Mouse (Mus musculus) lung, postnatal 0 days (tissue): Measurements from ENCODE around the gene Slc2a4. TPM values are rescaled to one million over a fixed set of nuclear protein-coding genes. Genes with fewer than 3 reads are reported as not detected.

ENCODE experiments used
- ATAC-seq: fragments of 200-750 bp; cut with Nextera tagmentation; 2 replicates; pipeline ENCODE4 v1.8.0; 2017; ENCODE audit warnings: moderate library complexity
- DNase-seq: peaks from one replicate; pipeline ENCODE4 v3.0.0-alpha.2; 2016; ENCODE audit warnings: low spot score
- H3K27ac ChIP-seq: fragments of 300-500 bp; sonication (generic); 2 replicates; pipeline ENCODE4 v1.5.1; 2014; ENCODE audit warnings: antibody characterized with exemption, mild to moderate bottlenecking, low read length, mixed read lengths
- H3K27me3 ChIP-seq: fragments of 300-500 bp; sonication (generic); replicated peaks from 2 replicates; pipeline ENCODE4 v1.6.1; 2014; ENCODE audit warnings: low read length, mixed read lengths; ENCODE audit not compliant: insufficient read depth
- H3K36me3 ChIP-seq: fragments of 300-500 bp; sonication (generic); 2 replicates; pipeline ENCODE4 v1.6.1; 2014; ENCODE audit warnings: low read length, mixed read lengths; ENCODE audit not compliant: insufficient read depth
- H3K4me1 ChIP-seq: fragments of 300-500 bp; sonication (generic); 2 replicates; pipeline ENCODE4 v1.6.1; 2014; ENCODE audit warnings: antibody characterized with exemption, low read depth, low read length, mixed read lengths; ENCODE audit not compliant: insufficient read depth
- H3K4me2 ChIP-seq: fragments of 300-500 bp; sonication (generic); replicated peaks from 2 replicates; pipeline ENCODE4 v1.6.1; 2014; ENCODE audit warnings: low read depth, mild to moderate bottlenecking, low read length, moderate library complexity, mixed read lengths
- H3K4me3 ChIP-seq: fragments of 300-500 bp; sonication (generic); 2 replicates; pipeline ENCODE4 v1.5.1; 2014; ENCODE audit warnings: low read depth, low read length
- H3K9ac ChIP-seq: fragments of 300-500 bp; sonication (generic); replicated peaks from 2 replicates; pipeline ENCODE4 v1.6.1; 2014; ENCODE audit warnings: low read depth, mild to moderate bottlenecking
- H3K9me3 ChIP-seq: fragments of 300-500 bp; sonication (generic); 2 replicates; pipeline ENCODE4 v1.6.1; 2016; ENCODE audit warnings: low read length, mixed read lengths
- CTCF ChIP-seq: IDR thresholded peaks from 2 replicates; pipeline ENCODE4 v1.5.1; 2016; ENCODE audit warnings: antibody characterized with exemption, mild to moderate bottlenecking
- EP300 ChIP-seq: IDR thresholded peaks from 2 replicates; pipeline ENCODE4 v1.6.1; 2016; ENCODE audit warnings: antibody characterized with exemption, mild to moderate bottlenecking, control low read depth
- WGBS: fragments of 180-500 bp; shearing (Covaris S2); extraction: QIAGEN DNeasy Blood & Tissue Kit; methylation state at CpG from one replicate; pipeline ENCODE4 v1.1.7; 2014; 5-methylcytosine and 5-hydroxymethylcytosine counted together
- microRNA-seq: library from miRNA; unstranded; fragments of <30 nt; microRNA quantifications from one replicate; pipeline ENCODE4, GENCODE M21; 2016
- polyA plus RNA-seq: library from polyadenylated mRNA; unstranded; fragments of >200 nt; fragmentation: Nextera tagmentation; extraction: Ambion mirVana; gene quantifications from 2 replicates; pipeline ENCODE4 v1.2.1, GENCODE M21; 2015

The Slc2a4 gene
- polyA plus RNA-seq, 1 experiment from 2014 or later, result 3.7 TPM

DNA sequence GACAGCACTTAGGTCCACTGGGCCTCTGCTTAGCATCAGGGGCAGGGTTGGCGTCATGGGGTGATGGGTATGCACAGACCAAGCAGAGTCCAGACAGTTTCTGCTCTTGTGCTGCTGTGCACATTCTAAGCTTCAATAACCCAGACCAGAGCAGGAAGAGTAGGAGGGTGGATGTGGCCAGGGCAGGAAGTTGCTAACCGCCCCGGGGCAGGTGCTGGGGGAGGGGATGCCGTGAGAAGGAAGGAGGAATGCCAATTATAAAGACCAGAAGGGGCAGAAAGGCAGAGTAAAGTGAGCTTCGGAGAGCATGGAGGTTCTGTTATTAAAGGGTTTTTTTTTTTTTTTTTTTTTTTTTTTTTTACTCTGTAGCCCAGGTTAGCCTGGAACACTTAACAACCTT lies 53.3 kb downstream of the Slc2a4 start:
- ATAC-seq, result no peak

More for the DNA sequence above, 53.3 kb downstream of the Slc2a4 start:
- TF ChIP-seq CTCF (no peak), EP300 (no peak)
- Histone ChIP-seq H3K4me2 (no peak overlapping the region), H3K9ac (no peak overlapping the region), H3K4me3 (no peak overlapping the region), H3K27ac (no peak overlapping the region), H3K9me3 (no peaks in the 10 kb centered on the region), H3K27me3 (no peaks in the 10 kb centered on the region), H3K4me1 (peaks cover 9% of the 10 kb centered on the region; the same call in 1 of the 2 replicates), H3K36me3 (no peaks in the 10 kb centered on the region)
- WGBS, result 69% methylated on average over 5 of the region's 5 CpGs
- peak; percentile 23 for DNase-seq

Small RNA genes within 50 kb of the gene (microRNA-seq; reads per million reads assigned to microRNA genes)
- gene Gm44349, result not detected

Other genes with a start within 250 kb of the Slc2a4 start
- 14.0 and 15.3 TPM in 2 replicates for gene Polr2a, start 189.6 kb downstream of the Slc2a4 start, polyA plus RNA-seq
- 1.0 TPM in 2 replicates for gene Slc35g3, start 186.2 kb downstream of the Slc2a4 start, polyA plus RNA-seq
- 6.6 and 7.6 TPM in 2 replicates for gene Zbtb4, start 182.3 kb downstream of the Slc2a4 start, polyA plus RNA-seq
- 15.6 and 16.2 TPM in 2 replicates for gene Chrnb1, start 152.2 kb downstream of the Slc2a4 start, polyA plus RNA-seq
- gene Fgf11, start 146.3 kb downstream of the Slc2a4 start, polyA plus RNA-seq, result 0.57 and 0.95 TPM in 2 replicates
- gene Tmem102, start 142.6 kb downstream of the Slc2a4 start, polyA plus RNA-seq, result 14.3 and 14.9 TPM in 2 replicates
- not detected in 2 replicates for gene Gm39566, start 132.9 kb downstream of the Slc2a4 start, polyA plus RNA-seq
- gene Spem2, start 129.7 kb downstream of the Slc2a4 start, polyA plus RNA-seq, result not detected in 2 replicates
- gene Spem1, start 126.0 kb downstream of the Slc2a4 start, polyA plus RNA-seq, result not detected in 2 replicates
- gene Nlgn2, start 110.4 kb downstream of the Slc2a4 start, polyA plus RNA-seq, result 2.9 and 3.9 TPM in 2 replicates
- 365 and 395 TPM in 2 replicates for gene Tmem256, start 109.7 kb downstream of the Slc2a4 start, polyA plus RNA-seq
- 107 and 114 TPM in 2 replicates for gene Plscr3, start 101.8 kb downstream of the Slc2a4 start, polyA plus RNA-seq
- gene Tnk1, start 89.5 kb downstream of the Slc2a4 start, polyA plus RNA-seq, result 6.1 and 7.6 TPM in 2 replicates
- gene Tmem95, start 70.2 kb downstream of the Slc2a4 start, polyA plus RNA-seq, result not detected in 2 replicates
- 10.1 and 11.4 TPM in 2 replicates for gene Kctd11, start 66.8 kb downstream of the Slc2a4 start, polyA plus RNA-seq
- gene Acap1, start 52.6 kb downstream of the Slc2a4 start, polyA plus RNA-seq, result 1.5 and 1.7 TPM in 2 replicates
- 6.4 and 7.0 TPM in 2 replicates for gene 2810408A11Rik, start 47.2 kb downstream of the Slc2a4 start, polyA plus RNA-seq
- 3.8 and 3.9 TPM in 2 replicates for gene Neurl4, start 47.1 kb downstream of the Slc2a4 start, polyA plus RNA-seq
- gene Gps2, start 34.3 kb downstream of the Slc2a4 start, polyA plus RNA-seq, result 53.0 and 59.1 TPM in 2 replicates
- 758 and 815 TPM in 2 replicates for gene Eif5a, start 26.2 kb downstream of the Slc2a4 start, polyA plus RNA-seq
- gene Ybx2, start 12.4 kb downstream of the Slc2a4 start, polyA plus RNA-seq, result 1.00 and 1.1 TPM in 2 replicates
- gene Cldn7, start 16.6 kb upstream of the Slc2a4 start, polyA plus RNA-seq, result 212 and 230 TPM in 2 replicates
- 23.7 and 24.7 TPM in 2 replicates for gene Ctdnep1, start 33.0 kb upstream of the Slc2a4 start, polyA plus RNA-seq
- gene Elp5, start 34.3 kb upstream of the Slc2a4 start, polyA plus RNA-seq, result 65.9 and 72.1 TPM in 2 replicates
- gene Gabarap, start 43.0 kb upstream of the Slc2a4 start, polyA plus RNA-seq, result 624 and 645 TPM in 2 replicates
- 57.5 and 61.3 TPM in 2 replicates for gene Phf23, start 47.6 kb upstream of the Slc2a4 start, polyA plus RNA-seq
- 14.6 and 15.1 TPM in 2 replicates for gene Dvl2, start 52.4 kb upstream of the Slc2a4 start, polyA plus RNA-seq
- 92.0 and 95.2 TPM in 2 replicates for gene Acadvl, start 67.2 kb upstream of the Slc2a4 start, polyA plus RNA-seq
- gene Dlg4, start 68.8 kb upstream of the Slc2a4 start, polyA plus RNA-seq, result 2.0 and 2.1 TPM in 2 replicates
- 0.81 TPM in 2 replicates for gene Asgr1, start 105.9 kb upstream of the Slc2a4 start, polyA plus RNA-seq
- gene Asgr2, start 144.5 kb upstream of the Slc2a4 start, polyA plus RNA-seq, result not detected in 2 replicates
- gene Mgl2, start 182.1 kb upstream of the Slc2a4 start, polyA plus RNA-seq, result 0.90 and 1.2 TPM in 2 replicates
- 0.54 and 0.70 TPM in 2 replicates for gene Clec10a, start 208.0 kb upstream of the Slc2a4 start, polyA plus RNA-seq